Mouse (Mus musculus) myocyte (in vitro differentiated cells): ENCODE measurements around the gene Fiz1. TPM values are rescaled to one million over a fixed set of nuclear protein-coding genes. Genes with fewer than 3 reads are reported as not detected.

Experiments used
- H3K27me3 ChIP-seq: one replicate; pipeline ENCODE4 v1.6.1; 2011; ENCODE audit not compliant: control insufficient read depth, insufficient read depth, insufficient read length
- H3K36me3 ChIP-seq: one replicate; pipeline ENCODE4 v1.6.1; 2011; ENCODE audit not compliant: control insufficient read depth, insufficient read depth
- H3K4me2 ChIP-seq: one replicate; pipeline ENCODE4 v1.6.1; 2011; ENCODE audit warnings: low read depth, control low read depth
- H3K4me3 ChIP-seq: one replicate; pipeline ENCODE4 v1.5.1; 2011; ENCODE audit warnings: mild to moderate bottlenecking, control low read depth, moderate library complexity
- H3K79me2 ChIP-seq: one replicate; pipeline ENCODE4 v1.6.1; 2011; ENCODE audit not compliant: control insufficient read depth, insufficient read depth
- H3ac ChIP-seq: one replicate; pipeline ENCODE4 v1.6.1; 2011; ENCODE audit not compliant: control insufficient read depth, insufficient read length
- CEBPB ChIP-seq: IDR thresholded peaks from 2 replicates; pipeline ENCODE4 v1.6.1; 2011; ENCODE audit warnings: mild to moderate bottlenecking, moderate library complexity; ENCODE audit not compliant: poor library complexity, insufficient read depth, severe bottlenecking
- E2F4 ChIP-seq: IDR thresholded peaks from one replicate; pipeline ENCODE4 v1.6.1; 2011; ENCODE audit warnings: mild to moderate bottlenecking, control low read depth, moderate library complexity; ENCODE audit not compliant: insufficient read depth
- MAX ChIP-seq: IDR thresholded peaks from one replicate; pipeline ENCODE4 v1.6.1; 2011; ENCODE audit warnings: low read depth, mild to moderate bottlenecking, control low read depth
- MYOD1 ChIP-seq, 3 experiments: IDR thresholded peaks; one replicate each; pipeline ENCODE4 v1.6.1; 2011; ENCODE audit warnings: control low read depth in 2 of 3, low read depth in 2 of 3, mild to moderate bottlenecking in 2 of 3, moderate library complexity in 1 of 3; ENCODE audit not compliant: insufficient read length in 2 of 3, control insufficient read depth in 1 of 3
- MYOG ChIP-seq, 3 experiments: IDR thresholded peaks; one replicate each; pipeline ENCODE4 v1.6.1; 2011; ENCODE audit warnings: control low read depth in 2 of 3, low read depth in 2 of 3, mild to moderate bottlenecking in 2 of 3; ENCODE audit not compliant: insufficient read length in 2 of 3, control insufficient read depth in 1 of 3, insufficient read depth in 1 of 3
- POLR2A ChIP-seq: IDR thresholded peaks from one replicate; pipeline ENCODE4 v1.6.1; 2011; ENCODE audit warnings: low read depth, mild to moderate bottlenecking, control low read depth, moderate library complexity; ENCODE audit not compliant: insufficient read length
- POLR2AphosphoS2 ChIP-seq: IDR thresholded peaks from one replicate; pipeline ENCODE4 v1.6.1; 2011; ENCODE audit warnings: low read depth, control low read depth; ENCODE audit not compliant: insufficient read length
- REST ChIP-seq: IDR thresholded peaks from one replicate; pipeline ENCODE4 v1.6.1; 2011; ENCODE audit warnings: mild to moderate bottlenecking, control low read depth, moderate library complexity; ENCODE audit not compliant: insufficient read depth, insufficient read length
- SRF ChIP-seq: IDR thresholded peaks from one replicate; pipeline ENCODE4 v1.6.1; 2011; ENCODE audit warnings: low read depth; ENCODE audit not compliant: control insufficient read depth, insufficient read length
- TCF12 ChIP-seq: IDR thresholded peaks from one replicate; pipeline ENCODE4 v1.6.1; 2011; ENCODE audit warnings: mild to moderate bottlenecking, control low read depth; ENCODE audit not compliant: poor library complexity, insufficient read depth, severe bottlenecking
- TCF3 ChIP-seq: IDR thresholded peaks from one replicate; pipeline ENCODE4 v1.6.1; 2011; ENCODE audit warnings: low read depth, control low read depth; ENCODE audit not compliant: insufficient read length
- USF1 ChIP-seq: IDR thresholded peaks from one replicate; pipeline ENCODE4 v1.6.1; 2011; ENCODE audit warnings: low read depth, mild to moderate bottlenecking, control low read depth, moderate library complexity
- polyA plus RNA-seq: library from polyadenylated mRNA; unstranded; fragments of >200 nt; fragmentation: generic; extraction: Trizol; gene quantifications from one replicate; pipeline ENCODE4 v1.2.1, GENCODE M21; 2012; ENCODE audit warnings: missing spikeins

Gene Fiz1
- polyA plus RNA-seq, 1 experiment: 22.8 TPM

DNA sequence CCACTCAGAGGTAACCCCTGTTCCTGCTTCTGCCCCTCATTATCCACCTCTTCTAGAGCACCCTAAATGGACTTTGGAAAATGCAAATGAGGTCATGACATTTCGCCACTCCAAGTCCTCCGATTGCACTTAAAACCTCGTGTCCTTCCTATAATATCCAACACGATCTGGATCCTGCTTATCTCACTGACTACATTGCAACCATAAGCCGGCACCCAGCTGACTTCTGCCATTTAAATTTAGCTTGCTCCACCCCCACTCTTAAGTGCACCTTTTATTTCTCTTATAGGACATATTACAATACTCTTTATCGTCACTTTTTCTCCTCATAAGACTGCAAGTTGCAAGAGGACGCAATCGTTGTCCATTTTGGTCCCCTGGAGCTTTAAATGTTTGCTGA lies 23.0 kb upstream of the Fiz1 start:
- H3K4me3 ChIP-seq: peak overlapping the region; percentile 62
- H3K4me2 ChIP-seq: peak overlapping the region; percentile 50
- no peaks in the 10 kb centered on the region for H3K79me2 ChIP-seq
- peak overlapping the region; percentile 52 for H3ac ChIP-seq
- H3K27me3 ChIP-seq: no peaks in the 10 kb centered on the region
- H3K36me3 ChIP-seq: peaks cover 12% of the 10 kb centered on the region
- TF ChIP-seq E2F4: no peak
- TF ChIP-seq MYOG (IDR thresholded peaks at IDR 0.05; ENCODE audit: control insufficient read depth in 1 of 3, insufficient read depth in 1 of 3, insufficient read length in 2 of 3, low read depth in 2 of 3): no peak

DNA sequence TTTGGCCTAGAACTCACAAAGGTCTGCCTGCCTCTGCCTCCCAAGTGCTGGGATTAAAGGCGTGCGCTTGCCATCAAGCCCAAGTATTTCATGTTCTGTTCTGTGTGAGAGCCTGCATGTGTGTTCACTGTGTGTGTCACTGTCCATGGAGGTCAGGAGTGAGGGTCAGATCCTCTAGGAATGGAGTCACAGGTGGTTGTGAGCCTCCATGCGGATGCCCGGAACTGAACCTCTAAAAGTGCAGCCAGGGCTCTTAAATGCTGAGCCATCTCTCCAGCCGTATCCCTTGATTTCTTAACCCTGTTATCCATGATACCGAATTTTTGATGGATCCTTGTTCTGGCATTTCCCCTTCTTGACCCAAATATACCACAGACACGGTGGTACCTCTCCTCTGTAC lies 22.5 kb upstream of the Fiz1 start:
- TF ChIP-seq USF1 (no peak), TCF12 (no peak), POLR2AphosphoS2 (no peak), MYOG (IDR thresholded peaks at IDR 0.05; ENCODE audit: control insufficient read depth in 1 of 3, insufficient read depth in 1 of 3, insufficient read length in 2 of 3, low read depth in 2 of 3) (no peak), CEBPB (no peak), MYOD1 (IDR thresholded peaks at IDR 0.05; ENCODE audit: control insufficient read depth in 1 of 3, insufficient read length in 2 of 3, low read depth in 2 of 3) (no peak), SRF (no peak), POLR2A (no peak), REST (no peak), MAX (no peak), E2F4 (no peak), TCF3 (no peak)
- Histone ChIP-seq H3K27me3 (no peaks in the 10 kb centered on the region), H3K4me2 (no peak overlapping the region), H3ac (no peak overlapping the region), H3K79me2 (no peaks in the 10 kb centered on the region), H3K36me3 (peaks cover 12% of the 10 kb centered on the region), H3K4me3 (no peak overlapping the region)

DNA sequence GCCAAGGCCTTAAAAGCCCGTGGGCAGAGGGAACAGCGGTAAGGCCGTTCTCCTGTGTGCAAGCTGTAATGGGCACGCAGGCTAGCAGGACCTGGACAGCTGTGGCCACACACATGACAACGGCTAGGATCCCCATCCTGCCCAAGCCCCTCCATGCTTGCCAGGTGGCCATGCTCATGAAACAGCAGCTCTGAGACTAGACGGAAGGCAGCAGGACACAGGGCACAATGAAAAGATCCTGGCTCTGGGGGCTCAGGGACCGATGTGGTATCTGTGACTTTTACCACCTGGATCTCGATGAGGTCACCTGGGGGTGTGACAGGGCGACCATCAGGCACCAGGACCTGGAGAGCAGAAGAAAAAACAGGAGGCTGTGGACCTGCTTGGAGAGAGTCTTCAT lies 21.6 kb upstream of the Fiz1 start:
- Histone ChIP-seq H3K79me2 (no peaks in the 10 kb centered on the region), H3K27me3 (no peaks in the 10 kb centered on the region), H3K4me2 (no peak overlapping the region), H3ac (no peak overlapping the region), H3K36me3 (peaks cover 12% of the 10 kb centered on the region), H3K4me3 (no peak overlapping the region)
- TF ChIP-seq POLR2AphosphoS2 (peak; percentile 35), E2F4 (no peak), MAX (no peak), USF1 (no peak)

DNA sequence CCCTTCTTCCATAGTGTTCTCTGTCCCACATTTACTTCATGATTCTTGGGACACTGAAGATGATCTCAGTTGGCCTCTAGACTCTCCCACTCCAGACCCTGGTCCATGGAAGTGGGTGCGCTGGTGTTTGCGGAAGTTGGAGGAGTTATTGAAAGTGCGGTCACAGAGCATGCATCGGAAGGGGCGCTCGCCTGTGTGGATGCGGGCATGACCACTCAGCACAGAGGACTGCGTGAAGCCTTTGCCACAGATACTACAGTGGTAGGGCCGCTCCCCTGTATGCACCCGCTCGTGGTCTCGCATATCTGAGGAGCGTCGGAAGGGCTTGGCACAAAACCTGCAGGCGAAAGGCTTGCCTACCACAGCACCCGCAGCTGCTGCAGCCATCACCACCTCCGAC lies 21.1 kb upstream of the Fiz1 start:
- TF ChIP-seq MYOG (IDR thresholded peaks at IDR 0.05; ENCODE audit: control insufficient read depth in 1 of 3, insufficient read depth in 1 of 3, insufficient read length in 2 of 3, low read depth in 2 of 3): no peak
- TF ChIP-seq MAX: no peak
- TF ChIP-seq POLR2AphosphoS2: peak; percentile 55
- Histone ChIP-seq H3K4me2 (no peak overlapping the region), H3K79me2 (no peaks in the 10 kb centered on the region), H3K4me3 (no peak overlapping the region), H3K27me3 (no peaks in the 10 kb centered on the region), H3ac (no peak overlapping the region), H3K36me3 (peaks cover 12% of the 10 kb centered on the region)

DNA sequence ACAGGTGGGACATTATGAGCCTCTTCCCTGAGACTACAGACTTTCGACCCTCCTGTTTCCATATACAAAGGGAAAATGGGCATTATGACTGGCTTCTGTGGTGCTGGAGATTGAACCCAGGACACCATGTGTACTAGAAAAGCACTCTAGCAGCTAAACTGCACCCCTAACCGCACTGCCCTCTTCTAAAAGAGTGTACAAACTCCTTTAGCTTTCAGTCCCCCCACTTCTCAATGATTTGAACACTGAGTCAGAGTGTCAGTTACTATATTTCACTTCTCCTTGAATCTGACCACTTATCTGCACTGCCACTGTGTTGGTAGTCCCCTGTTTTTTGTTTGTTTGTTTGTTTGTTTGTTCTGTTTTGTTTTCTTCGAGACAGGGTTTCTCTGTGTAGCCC lies 19.3 kb upstream of the Fiz1 start, which contains the start of gene 4632433K11Rik:
Gene 4632433K11Rik (plus strand): TSS at position 301 of the 400 bp plus-strand sequence.
- Histone ChIP-seq H3K36me3 (peaks cover 12% of the 10 kb centered on the region), H3ac (no peak within 1 kb of the TSS), H3K27me3 (no peaks in the 10 kb centered on the region), H3K79me2 (no peaks in the 10 kb centered on the region), H3K4me3 (no peak within 1 kb of the TSS), H3K4me2 (no peak within 1 kb of the TSS)
- TF ChIP-seq MYOG (IDR thresholded peaks at IDR 0.05; ENCODE audit: control insufficient read depth in 1 of 3, insufficient read depth in 1 of 3, insufficient read length in 2 of 3, low read depth in 2 of 3): no peak
- no peak for TF ChIP-seq POLR2AphosphoS2
- TF ChIP-seq TCF3: no peak
- no peak for TF ChIP-seq CEBPB
- TF ChIP-seq E2F4: no peak
- no peak for TF ChIP-seq MYOD1 (IDR thresholded peaks at IDR 0.05; ENCODE audit: control insufficient read depth in 1 of 3, insufficient read length in 2 of 3, low read depth in 2 of 3)
- no peak for TF ChIP-seq REST
- TF ChIP-seq USF1: no peak
- TF ChIP-seq POLR2A: no peak
- TF ChIP-seq TCF12: no peak
- no peak for TF ChIP-seq SRF
- no peak for TF ChIP-seq MAX

DNA sequence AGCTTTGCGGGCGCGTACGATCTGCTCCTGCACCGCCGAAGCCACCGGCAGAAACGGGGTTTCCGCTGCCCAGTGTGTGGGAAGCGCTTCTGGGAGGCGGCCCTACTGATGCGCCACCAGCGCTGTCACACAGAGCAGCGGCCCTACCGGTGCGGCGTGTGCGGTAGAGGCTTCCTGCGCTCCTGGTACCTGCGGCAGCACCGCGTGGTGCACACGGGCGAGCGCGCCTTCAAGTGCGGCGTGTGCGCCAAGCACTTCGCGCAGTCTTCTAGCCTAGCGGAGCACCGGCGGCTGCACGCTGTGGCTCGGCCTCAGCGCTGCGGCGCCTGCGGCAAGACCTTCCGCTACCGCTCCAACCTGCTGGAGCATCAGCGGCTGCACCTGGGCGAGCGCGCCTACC lies 17.0 kb upstream of the Fiz1 start:
- no peaks in the 10 kb centered on the region for H3K27me3 ChIP-seq
- H3K36me3 ChIP-seq: peaks cover 25% of the 10 kb centered on the region
- peak; percentile 52 for TF ChIP-seq POLR2AphosphoS2
- TF ChIP-seq E2F4: no peak
- TF ChIP-seq CEBPB: no peak
- no peak for TF ChIP-seq POLR2A
- no peak overlapping the region for H3K4me2 ChIP-seq
- H3K79me2 ChIP-seq: no peaks in the 10 kb centered on the region
- H3K4me3 ChIP-seq: no peak overlapping the region
- H3ac ChIP-seq: no peak overlapping the region
